Mouse (Mus musculus): ENCODE measurements around the gene Apobec3. TPM values are rescaled to one million over a fixed set of nuclear protein-coding genes. Genes with fewer than 3 reads are reported as not detected.
"Not testable (repeated sequence)": the region's sequence is repeated elsewhere in the genome, so short reads cannot be mapped to it uniquely, and the experiment has no call there.

The Apobec3 gene
- total RNA-seq, 2 experiments from 2014 or later: 1.6 to 2.3 TPM

GRCm38 (mm10) chr15:79926856-79927416 lies 35.5 kb downstream of the Apobec3 start:
- no peak for DNase-seq (ENCODE audit: low spot score)

GRCm38 (mm10) chr15:79927637-79928122 lies 36.2 kb downstream of the Apobec3 start:
- DNase-seq (ENCODE audit: low spot score): peak; percentile 96

- DNase-seq (ENCODE audit: low spot score): no peak
Measured at GRCm38 (mm10) chr15:79928316-79928715, 36.9 kb downstream of the Apobec3 start.

- DNase-seq (ENCODE audit: low spot score): no peak
Measured at GRCm38 (mm10) chr15:79928736-79929135, 37.3 kb downstream of the Apobec3 start.

- DNase-seq (ENCODE audit: low spot score): no peak
Measured at GRCm38 (mm10) chr15:79929734-79930133, 38.3 kb downstream of the Apobec3 start.

GRCm38 (mm10) chr15:79931496-79932141 lies 40.2 kb downstream of the Apobec3 start:
- no peak for DNase-seq (ENCODE audit: low spot score)

GRCm38 (mm10) chr15:79932323-79932987 lies 41.0 kb downstream of the Apobec3 start:
- DNase-seq (ENCODE audit: low spot score): peak; percentile 95

GRCm38 (mm10) chr15:79933052-79933669 lies 41.7 kb downstream of the Apobec3 start:
- no peak for DNase-seq (ENCODE audit: low spot score)

- no peak for DNase-seq (ENCODE audit: low spot score)
Measured at GRCm38 (mm10) chr15:79933670-79934514, 42.4 kb downstream of the Apobec3 start.

- DNase-seq (ENCODE audit: low spot score): no peak
Measured at GRCm38 (mm10) chr15:79934776-79935175, 43.3 kb downstream of the Apobec3 start.

GRCm38 (mm10) chr15:79935654-79936373 lies 44.4 kb downstream of the Apobec3 start:
- DNase-seq (ENCODE audit: low spot score): no peak

GRCm38 (mm10) chr15:79936374-79936751 lies 44.9 kb downstream of the Apobec3 start:
- DNase-seq (ENCODE audit: low spot score): no peak

GRCm38 (mm10) chr15:79939020-79939419 lies 47.6 kb downstream of the Apobec3 start:
- no peak for DNase-seq (ENCODE audit: low spot score)

GRCm38 (mm10) chr15:79939501-79939900 lies 48.0 kb downstream of the Apobec3 start:
- not testable (repeated sequence) for DNase-seq (ENCODE audit: low spot score)

- DNase-seq (ENCODE audit: low spot score): no peak
Measured at GRCm38 (mm10) chr15:79939913-79940312, 48.5 kb downstream of the Apobec3 start.

- peak; percentile 39 for DNase-seq (ENCODE audit: low spot score)
Measured at GRCm38 (mm10) chr15:79940932-79941331, 49.5 kb downstream of the Apobec3 start.

- DNase-seq (ENCODE audit: low spot score): no peak
Measured at GRCm38 (mm10) chr15:79942541-79942940, 51.1 kb downstream of the Apobec3 start.

- DNase-seq (ENCODE audit: low spot score): no peak
Measured at GRCm38 (mm10) chr15:79943584-79943983, 52.1 kb downstream of the Apobec3 start.

- DNase-seq (ENCODE audit: low spot score): peak; percentile 67
Measured at GRCm38 (mm10) chr15:79944948-79945347, 53.5 kb downstream of the Apobec3 start.

- DNase-seq (ENCODE audit: low spot score): peak; percentile 91
Measured at GRCm38 (mm10) chr15:79946022-79946421, 54.6 kb downstream of the Apobec3 start.

- no peak for DNase-seq (ENCODE audit: low spot score)
Measured at GRCm38 (mm10) chr15:79946790-79947189, 55.3 kb downstream of the Apobec3 start.

Data from gastrocnemius, adult 18-20 months (tissue).